Mouse (Mus musculus) right cerebral cortex, postnatal 10 days (tissue): ENCODE results near the gene Zfhx3.

ENCODE experiments used
- DNase-seq, 2 experiments: peaks; one replicate each; pipeline ENCODE4 v3.0.0; 2021; ENCODE audit warnings: low spot score in 2 of 2

The Zfhx3 gene

DNA sequence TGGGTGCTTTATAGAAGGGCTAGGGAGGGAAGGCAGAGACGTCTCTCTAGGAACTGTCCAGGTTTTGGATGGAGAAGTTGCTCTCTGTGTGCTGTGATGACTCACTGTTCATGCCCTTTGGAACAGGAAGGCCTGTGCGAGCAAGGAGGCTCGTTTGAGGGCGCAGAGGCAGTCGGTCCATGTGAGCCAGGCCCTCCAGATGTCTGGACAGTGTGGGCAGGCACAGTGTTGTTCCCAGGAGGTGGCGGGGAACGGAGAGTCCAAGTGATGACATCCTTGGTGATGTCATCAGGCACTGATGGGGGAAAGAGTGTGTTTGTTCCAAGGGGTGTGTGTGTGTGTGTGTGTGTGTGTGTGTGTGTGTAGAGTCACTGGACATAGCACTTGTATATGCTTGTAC, 800.8 kb downstream of the Zfhx3 start:
- no peak for DNase-seq

DNA sequence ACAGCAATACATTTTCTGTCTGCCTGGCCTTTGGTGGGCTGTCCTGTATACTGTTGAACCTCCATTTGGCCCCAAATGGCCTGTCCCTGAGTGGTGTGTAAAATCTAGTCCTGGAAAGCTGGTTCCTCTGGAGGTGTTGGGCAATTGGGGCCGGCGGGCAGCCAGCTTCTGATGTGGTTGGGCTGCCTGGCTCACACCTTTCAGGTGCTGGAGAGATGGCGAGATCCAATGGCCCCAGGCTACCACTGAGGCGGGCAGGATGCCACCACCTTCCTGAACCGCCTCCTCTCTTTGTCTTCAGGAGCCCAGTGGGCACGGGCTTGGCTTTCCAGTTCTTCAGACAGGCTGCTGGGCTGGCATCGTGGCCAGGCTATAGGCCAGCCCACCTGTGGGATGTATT, 803.1 kb downstream of the Zfhx3 start:
- no peak for DNase-seq

DNA sequence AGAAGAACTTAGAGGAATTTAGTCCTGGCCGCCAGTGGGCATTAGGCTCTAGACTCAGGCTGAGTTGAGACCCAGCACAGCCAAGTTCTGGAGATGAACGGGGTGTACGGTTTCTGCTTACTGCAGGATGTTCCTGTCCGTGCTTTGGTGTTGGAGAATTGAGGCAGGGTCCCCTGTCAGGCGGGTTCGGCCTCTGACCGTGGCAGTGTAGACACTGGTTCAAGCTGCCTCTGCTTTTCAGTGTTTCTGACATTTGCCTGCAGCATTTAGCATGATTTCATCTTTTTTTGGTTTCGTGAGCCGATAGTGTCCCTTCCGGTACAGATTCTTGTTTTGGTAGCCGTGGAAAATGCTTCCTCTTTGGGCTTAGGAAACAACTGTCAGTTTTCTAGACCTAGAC, 805.7 kb downstream of the Zfhx3 start:
- no peak for DNase-seq

DNA sequence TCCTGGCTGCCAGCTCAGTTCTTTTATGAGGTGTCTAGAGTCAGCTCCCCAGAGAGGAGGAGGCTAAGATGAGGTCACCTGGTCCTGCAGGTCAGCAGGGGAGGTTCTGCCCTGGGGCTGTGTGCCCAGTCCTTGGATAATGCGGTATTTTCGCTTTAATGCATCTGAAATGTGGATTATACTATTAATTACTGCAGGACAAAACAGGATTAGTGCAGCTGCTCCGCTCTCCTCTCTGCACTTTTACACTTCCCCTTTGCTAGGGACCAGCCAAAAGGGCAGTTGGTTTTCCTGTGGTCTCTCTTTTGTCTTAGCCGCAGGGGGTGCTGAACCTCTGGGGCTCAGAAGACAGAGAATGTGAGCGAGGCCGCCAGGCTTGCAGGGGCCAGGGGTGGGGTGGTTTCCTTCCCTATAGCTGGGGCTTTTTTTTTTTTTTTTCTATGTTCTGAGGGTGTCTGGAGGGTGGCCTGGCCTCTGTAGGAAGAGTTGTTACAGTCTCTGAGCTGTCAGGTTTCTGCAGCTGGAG, 806.5 kb downstream of the Zfhx3 start:
- DNase-seq, result peak; percentile 53 to 57

DNA sequence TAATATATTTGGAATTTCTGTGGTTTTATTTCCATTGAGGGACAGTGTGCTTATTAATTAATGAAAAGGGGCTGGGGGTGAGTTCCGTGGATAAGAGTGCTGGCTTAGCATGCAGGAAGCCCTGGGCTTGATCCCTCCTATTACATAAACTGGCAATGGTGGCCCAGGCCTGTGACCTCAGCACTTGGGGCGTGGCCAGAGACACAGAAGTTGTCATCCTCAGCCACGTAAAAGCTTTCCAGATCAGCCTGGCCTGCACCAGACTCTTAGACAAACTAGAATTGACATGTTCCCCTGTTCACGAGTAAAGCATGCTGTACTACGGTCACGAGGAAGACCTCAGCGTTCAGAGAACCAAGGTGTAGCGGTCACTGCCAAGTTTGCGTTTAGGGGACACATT, 808.4 kb downstream of the Zfhx3 start:
- no peak for DNase-seq

DNA sequence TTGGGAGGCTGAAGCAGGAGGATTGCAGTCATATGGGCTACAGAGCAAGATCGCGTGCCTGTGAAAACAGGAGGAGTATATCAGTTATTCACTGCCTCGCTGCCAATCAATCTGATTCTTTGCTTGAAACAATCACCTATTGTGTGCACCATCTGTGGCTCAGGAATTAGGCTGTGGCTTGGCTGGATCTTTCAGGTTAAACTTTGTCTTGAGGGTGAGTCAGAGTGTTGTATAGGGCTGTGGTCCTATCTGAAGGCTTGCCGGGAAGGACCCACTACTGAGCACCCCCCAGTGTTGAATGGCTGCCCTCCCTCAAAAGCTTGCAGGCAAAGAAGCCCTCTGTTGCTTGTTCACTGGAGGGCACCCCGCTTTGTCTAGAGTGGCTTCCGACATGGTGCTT, 812.1 kb downstream of the Zfhx3 start:
- no peak for DNase-seq

DNA sequence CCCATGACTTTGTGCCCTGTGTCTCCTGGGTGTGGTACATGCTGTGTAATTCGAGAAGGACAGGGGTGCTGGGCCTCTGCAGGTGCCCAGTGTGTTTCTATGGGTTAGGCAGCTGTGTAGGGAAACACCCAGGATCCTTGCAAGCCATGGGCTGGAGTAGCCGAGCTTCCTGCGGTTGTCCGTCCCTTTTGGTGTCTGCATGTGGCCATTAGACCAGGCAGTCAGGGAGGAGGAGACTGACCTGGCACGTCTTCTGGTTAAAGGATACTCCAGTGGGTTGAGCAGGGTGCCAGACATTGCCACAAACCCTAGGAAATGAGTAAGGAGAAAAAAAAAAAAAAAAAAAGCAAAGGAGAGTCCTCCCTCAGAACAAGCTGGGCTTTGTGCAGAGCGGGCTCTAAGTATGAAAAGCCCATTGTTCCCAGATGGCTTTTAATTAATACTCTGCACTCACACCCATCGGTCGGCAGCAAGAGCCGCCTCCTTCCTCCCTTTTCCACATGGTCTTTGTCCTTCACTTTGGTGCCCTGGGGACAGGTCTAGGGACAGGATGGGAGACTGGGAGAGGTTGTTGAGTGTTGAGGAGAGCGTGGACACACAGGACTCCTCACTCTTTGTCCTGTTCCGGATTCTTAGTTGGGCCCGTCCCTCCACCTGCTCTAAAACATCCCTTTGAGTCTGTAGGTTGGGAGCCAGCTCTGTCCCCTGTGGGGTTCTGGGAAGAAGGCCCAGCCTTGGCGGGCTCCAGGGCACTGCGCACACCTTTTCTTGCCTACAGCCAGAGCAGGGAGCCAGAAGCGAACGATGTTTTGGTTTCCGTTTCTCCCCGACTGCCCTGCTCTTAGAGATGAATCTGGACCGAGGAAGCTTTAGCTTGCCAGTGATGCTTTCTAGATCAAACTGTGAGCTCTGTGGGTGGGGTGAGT, 813.2 kb downstream of the Zfhx3 start:
- peak in 1 of 2 experiments; percentile 26 for DNase-seq

DNA sequence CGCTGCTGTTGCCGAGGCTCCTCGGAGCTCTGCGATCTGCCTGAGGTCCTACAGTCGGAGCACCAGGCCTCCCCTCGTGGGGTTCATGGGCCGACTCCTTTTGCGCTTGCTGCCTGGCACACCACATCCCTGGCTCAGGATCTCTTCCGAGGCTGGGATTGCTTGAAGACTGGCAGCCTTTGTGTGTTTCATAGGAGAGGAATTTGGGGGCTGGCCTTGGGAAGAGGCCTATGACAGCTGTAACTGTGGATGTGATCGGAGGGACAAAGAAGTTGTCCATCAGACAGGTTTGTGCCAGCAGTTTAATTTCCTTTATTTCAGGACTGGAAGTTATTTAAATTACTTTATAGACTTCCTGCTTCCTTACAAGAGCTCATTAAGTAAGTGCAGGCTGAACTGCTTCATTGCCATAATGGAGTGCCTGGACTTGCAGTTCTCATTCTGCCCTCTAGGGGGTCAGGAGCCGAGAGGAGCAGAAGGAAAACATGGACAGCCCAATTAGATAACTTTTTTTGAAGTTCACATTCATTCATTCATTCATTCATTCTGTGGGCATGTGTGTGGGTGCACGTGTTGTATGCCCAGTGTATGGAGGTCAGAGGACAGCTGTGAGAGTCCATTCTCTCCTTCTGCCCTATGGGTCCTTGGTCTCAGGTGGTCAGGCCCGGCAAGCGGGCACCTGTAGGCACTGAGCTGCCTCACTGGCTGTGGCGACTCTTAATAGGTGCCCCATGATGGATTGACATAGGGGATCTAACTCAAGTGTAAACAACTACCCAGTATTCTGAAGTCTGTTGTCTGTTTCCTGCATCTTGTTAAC, 817.3 kb downstream of the Zfhx3 start:
- DNase-seq, result peak in 1 of 2 experiments; percentile 70

DNA sequence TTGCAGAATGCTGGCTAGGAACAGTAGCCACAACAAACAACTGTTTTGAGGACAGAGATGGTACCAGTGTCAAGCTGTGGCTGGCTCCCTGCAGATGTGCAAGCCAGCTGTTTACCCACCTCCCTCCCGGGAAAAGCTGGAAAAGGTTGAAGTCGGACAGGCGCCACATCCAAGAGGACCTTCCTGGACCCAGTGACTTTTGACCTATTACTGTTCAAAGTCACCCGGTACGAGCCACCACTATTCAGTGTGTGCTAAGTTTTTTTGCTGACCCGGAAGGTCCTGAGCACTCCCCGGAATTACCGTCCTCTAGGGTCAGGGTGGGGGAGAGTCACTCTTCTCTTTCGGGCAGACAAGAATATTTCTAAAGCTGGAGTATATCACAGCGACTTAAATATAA, 818.3 kb downstream of the Zfhx3 start:
- DNase-seq, result no peak

DNA sequence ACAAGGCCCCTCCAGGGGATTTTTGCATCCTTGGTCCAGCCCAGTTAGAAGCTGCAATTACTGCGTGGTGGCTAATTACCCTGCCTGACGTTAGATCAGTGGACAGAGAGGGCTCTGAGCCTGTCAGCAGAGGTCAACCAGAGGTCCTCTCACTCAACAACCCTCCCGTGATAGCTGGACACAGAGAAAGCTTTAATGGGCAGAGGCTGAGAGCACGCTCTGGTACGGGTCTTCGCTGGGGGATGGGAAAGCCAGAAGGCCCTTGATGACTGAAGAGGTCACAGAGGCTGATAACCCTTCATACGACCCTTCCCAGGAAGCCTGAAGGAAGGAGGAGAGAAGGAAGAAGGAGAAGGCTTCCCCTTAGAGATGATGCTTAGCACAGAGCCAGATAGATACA, 820.1 kb downstream of the Zfhx3 start:
- DNase-seq, result no peak

DNA sequence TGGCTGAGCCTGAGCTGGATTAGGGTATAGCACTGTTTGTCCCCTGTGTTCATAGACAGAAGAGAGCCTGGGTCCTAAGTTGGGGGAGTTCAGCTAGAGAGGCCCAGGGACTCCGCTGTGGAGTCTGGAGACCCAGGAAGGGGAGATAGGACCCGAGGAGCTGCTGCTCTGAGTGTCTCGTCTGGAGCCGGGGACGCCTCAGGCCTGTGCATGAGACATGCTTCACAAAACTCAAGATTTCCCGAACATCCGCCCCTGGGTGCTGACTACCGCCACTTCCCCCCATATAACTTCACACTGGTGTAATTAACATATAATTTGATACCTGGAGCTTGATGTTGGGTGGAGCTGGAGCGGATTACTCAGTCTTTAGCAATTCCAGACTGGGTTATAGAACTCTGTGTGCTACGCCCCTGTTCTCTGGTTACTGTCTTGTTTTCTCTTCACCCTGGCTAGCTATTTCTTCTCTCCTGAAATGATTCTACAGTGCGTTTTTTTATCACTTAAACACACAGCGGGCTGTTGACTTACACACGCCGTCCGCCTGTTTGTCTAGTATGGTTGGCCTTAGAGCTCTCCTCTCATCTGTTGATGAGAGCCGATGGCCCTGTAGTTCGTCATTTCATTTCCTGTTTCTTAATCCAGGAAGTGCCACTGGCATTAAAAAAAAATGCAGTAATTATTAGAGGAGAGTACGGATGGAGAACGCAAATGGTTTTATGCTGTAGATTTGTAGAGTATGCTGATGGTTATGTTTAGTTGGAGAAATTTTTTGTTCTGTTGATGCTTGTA, 822.2 kb downstream of the Zfhx3 start:
- no peak for DNase-seq

DNA sequence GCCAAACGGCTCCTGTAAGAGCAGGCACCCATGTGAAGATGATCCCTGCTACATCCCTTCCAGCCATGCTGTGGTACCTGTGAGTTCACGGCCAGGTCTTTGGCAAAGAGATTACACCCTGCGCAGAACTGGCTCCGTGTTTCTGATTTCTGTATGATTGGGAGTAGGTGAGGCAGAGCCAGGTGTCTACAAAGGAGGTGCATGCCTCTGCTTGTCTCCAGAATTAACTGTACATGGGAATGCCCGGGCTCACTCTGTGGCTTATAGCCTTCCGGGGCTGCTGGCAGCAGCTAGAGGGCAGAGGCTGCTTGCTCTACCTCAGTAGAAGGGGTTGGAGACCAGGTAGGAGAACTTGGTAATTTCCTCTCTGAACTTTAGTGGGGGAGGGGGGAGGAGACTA, 823.7 kb downstream of the Zfhx3 start:
- DNase-seq, result no peak

DNA sequence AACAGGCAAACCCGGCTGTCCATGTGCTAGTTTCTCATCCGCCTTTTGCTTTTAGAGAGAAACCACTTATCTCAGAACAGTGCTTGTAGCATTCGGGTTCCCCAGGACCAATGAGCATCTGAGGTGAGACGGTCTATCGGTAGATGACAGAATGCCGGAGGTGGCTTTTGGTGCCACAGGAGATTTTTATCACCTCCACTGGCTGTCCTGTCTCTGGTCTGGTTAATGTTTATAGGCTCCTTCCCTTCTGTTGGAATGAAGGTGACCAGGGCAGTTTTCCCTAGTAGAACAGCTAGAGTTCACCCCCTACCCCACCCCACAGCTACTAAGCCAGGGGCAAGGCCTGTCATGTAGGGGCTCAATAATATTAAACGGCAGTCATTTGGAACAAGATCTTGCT, 825.6 kb downstream of the Zfhx3 start:
- no peak for DNase-seq

DNA sequence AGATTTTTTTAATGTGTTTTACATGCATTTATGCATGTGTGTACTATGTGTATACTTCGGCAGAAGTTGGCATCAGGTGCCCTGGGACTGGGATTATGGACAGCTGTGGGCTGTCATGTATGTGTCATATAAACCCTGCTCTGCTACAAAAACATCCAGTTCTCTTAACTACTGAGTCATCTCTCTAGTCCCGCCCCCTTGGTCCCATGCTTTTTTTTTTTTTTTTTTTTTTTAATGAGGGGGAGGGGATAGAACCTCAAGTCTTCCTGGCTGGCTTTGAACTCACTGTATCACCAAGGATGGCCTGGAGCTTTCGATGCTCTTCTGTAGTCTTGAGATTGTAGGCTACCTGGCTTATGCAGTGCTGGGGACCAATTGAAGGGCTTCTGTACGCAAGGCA, 827.9 kb downstream of the Zfhx3 start:
- no peak for DNase-seq

DNA sequence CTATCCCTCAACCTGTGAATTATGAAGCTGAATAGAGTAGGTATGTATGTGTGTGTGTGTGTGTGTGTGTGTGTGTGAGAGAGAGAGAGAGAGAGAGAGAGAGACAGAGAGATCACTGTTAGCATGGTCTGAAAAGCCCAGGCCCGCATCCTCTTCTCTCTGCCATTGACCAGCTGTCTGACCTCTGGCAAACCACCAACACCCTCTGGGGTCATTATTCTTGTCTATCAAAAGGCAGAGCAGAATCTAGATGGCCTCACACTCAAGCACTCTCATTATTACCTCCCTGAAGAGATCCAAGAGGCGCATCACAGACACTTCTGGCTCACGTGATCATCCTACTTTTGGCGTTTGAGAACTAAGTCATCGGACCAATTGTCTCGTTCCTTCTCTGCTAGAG, 831.0 kb downstream of the Zfhx3 start:
- no peak for DNase-seq

DNA sequence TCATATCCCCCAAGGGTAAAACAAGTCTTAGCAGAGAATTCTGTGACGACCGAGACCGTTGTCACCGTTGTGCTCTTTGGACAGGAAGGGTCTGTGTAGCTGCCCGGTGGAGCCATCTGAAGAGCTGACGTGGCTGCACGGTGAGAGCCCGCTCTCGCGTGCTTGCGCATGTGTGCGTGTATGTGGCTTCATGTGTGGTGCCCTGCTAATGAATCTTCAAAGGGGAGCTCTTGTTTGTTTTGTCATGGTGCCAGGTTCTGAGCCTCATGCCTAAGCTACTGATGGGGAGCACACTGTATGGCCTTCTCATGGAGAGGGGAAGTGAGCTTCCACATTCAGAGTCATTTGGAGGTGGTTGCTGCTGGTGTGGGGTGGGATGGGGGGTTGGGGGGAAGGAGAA, 835.6 kb downstream of the Zfhx3 start:
- DNase-seq, result no peak

DNA sequence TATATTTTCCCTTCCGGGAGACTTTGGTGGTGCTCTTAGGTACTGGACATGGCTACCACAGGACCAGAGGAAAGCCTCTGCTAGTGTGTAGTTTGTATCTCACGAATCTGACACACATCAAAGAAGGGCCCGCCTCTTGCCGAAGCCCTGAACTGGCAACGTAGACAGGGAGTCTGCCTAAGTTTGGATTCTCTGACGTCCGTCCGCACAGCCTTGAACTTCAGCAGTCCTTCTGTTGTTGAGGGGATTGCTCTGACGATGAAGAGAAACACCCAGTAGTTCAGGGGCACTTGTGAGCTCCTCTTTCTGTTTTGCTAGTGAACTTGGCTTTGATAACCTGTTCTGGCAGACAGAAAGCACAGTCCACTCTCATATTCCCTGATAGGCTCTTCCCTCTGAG, 836.1 kb downstream of the Zfhx3 start:
- no peak for DNase-seq

DNA sequence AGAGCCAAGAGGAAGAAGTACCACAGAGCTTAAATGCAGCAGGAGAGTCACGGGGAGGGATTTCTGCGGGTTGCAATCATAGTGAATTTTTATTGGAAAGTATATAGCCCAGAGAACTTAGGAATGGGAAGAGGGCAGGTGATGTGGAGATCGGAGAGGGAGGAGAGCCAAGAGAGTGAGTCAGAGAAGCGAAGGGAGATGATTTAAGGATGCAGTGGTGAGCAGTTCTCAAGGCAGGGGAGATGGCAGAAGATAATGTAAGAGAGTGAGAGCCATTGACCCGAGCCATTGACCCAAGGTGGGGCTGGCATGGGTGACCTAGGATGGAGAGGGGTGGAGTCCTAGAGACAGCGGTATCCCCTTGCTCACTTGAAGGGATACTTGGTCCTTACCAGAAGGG, 838.3 kb downstream of the Zfhx3 start:
- no peak for DNase-seq

DNA sequence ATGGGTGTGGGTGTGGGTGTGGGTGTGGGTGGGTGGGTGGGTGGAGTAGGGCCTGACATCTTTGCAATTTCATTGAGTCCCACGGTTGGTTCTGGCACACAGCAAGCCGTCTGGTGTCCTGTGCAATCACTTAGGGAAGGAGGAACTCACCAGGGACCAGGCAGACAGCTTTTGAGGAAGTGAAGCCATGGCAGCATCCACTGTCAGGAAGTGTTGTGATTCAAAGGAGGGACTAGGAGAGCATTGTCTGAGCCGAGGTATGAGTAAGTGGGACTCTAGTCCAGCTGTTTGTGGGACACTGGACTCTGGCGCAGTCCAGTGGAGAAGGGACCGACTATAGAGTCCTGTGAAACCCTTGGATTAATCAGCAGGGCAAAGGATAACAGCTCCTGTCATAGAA, 838.7 kb downstream of the Zfhx3 start:
- DNase-seq, result no peak

DNA sequence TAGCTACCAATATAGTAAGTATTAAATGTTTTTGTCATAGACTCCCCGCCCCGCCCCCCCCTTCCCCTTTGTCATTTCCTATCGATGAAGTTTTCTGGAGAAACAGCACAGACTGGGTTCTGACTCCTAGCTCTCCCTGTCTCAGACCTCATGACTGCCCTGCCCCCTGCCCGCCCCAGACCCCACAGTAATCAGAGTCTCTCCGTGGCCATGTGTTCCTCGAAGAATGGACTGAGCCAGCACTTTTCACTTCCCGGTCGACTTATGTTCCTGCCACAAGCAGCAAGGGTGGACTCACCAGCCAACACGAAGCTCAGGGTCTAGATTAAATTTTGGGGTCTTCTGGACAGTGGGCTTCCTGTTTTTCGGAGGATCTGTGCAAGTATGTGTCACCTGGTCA, 840.7 kb downstream of the Zfhx3 start:
- DNase-seq, result peak in 1 of 2 experiments; percentile 41

DNA sequence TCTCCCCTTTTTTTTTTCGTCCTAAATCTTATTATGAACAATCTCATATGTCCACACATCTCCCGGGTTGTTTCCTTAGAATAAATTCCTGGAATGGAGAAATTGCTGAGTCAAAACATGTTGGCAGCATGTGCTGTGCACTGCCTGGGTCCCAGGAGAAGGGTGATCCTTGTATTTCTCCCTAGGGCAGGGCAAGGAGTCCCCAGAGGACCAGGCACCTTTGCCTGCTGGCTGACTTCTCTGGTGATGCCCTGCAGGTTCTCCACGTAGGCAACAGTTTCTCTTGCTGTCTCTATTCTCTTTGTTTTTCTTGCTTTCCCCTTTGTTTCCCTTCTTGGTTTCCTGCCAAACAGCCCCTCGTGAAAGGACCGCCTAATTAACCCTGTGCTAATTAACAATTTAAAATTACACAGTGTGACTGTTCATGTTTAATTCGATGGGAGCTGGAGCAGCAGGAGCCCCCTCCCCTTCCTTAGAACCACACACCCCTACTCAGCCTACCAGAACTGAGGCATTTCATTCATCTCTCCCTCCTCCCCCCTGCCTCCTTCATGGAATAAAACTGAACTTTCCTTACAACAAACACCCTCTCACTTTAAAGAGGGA, 845.8 kb downstream of the Zfhx3 start:
- no peak for DNase-seq

DNA sequence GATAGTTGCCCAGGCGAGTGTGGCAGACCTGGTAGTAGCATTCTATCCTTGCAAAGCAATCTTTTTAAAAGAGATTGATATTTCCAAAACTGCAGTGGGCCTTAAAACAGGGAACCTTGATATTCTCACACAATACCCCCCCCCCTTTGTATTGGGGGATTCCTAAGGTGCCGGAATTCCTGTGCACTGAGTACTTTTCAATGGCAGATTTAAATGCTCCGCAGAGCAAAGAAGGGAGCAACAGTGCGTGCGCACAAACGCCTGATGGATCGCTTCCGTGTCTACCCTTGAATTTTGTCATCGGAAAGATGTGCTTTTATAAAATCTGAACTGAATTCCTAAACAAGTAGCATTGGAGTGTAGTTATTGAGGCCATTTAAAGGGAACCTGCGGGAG, 846.3 kb downstream of the Zfhx3 start:
- no peak for DNase-seq
